Mouse (Mus musculus) forebrain, embryonic 16.5 days (tissue): ENCODE results near the gene Zfand4. TPM values are rescaled to one million over a fixed set of nuclear protein-coding genes. Genes with fewer than 3 reads are reported as not detected.
"Not testable (repeated sequence)": the region's sequence is repeated elsewhere in the genome, so short reads cannot be mapped to it uniquely, and the experiment has no call there.

ENCODE experiments used
- ATAC-seq: fragments of 200-750 bp; cut with Nextera tagmentation; 2 replicates; pipeline ENCODE4 v1.8.0; 2017; ENCODE audit warnings: mild to moderate bottlenecking, moderate library complexity
- H3K27ac ChIP-seq: fragments of 300-500 bp; sonication (generic); 2 replicates; pipeline ENCODE4 v1.5.1; 2014; ENCODE audit warnings: low read length, control low read depth
- H3K27me3 ChIP-seq: fragments of 300-500 bp; sonication (generic); replicated peaks from 2 replicates; pipeline ENCODE4 v1.6.1; 2014; ENCODE audit warnings: low read length; ENCODE audit not compliant: control insufficient read depth, insufficient read depth
- H3K36me3 ChIP-seq: fragments of 300-500 bp; sonication (generic); 2 replicates; pipeline ENCODE4 v1.6.1; 2014; ENCODE audit not compliant: control insufficient read depth, insufficient read depth
- H3K4me1 ChIP-seq: fragments of 300-500 bp; sonication (generic); replicated peaks from 2 replicates; pipeline ENCODE4 v1.6.1; 2014; ENCODE audit warnings: low read length; ENCODE audit not compliant: control insufficient read depth, insufficient read depth
- H3K4me2 ChIP-seq: fragments of 300-500 bp; sonication (generic); 2 replicates; pipeline ENCODE4 v1.6.1; 2014; ENCODE audit warnings: mild to moderate bottlenecking, low read length, control low read depth
- H3K4me3 ChIP-seq: fragments of 300-500 bp; sonication (generic); replicated peaks from 2 replicates; pipeline ENCODE4 v1.5.1; 2014; ENCODE audit warnings: mild to moderate bottlenecking, low read length, control low read depth
- H3K9ac ChIP-seq: fragments of 300-500 bp; sonication (generic); replicated peaks from 2 replicates; pipeline ENCODE4 v1.6.1; 2014; ENCODE audit warnings: low read depth, low read length, control low read depth
- H3K9me3 ChIP-seq: fragments of 300-500 bp; sonication (generic); 2 replicates; pipeline ENCODE4 v1.6.1; 2016; ENCODE audit warnings: low read length; ENCODE audit not compliant: control insufficient read depth
- WGBS: fragments of 180-500 bp; shearing (Covaris S2); extraction: QIAGEN DNeasy Blood & Tissue Kit; methylation state at CpG from one replicate; pipeline ENCODE4 v1.1.7; 2014; 5-methylcytosine and 5-hydroxymethylcytosine counted together
- polyA plus RNA-seq: library from polyadenylated mRNA; unstranded; fragments of >200 nt; fragmentation: Nextera tagmentation; extraction: Ambion mirVana; gene quantifications from 2 replicates; pipeline ENCODE4 v1.2.1, GENCODE M21; 2015

Zfand4 gene
- polyA plus RNA-seq, result 7.2 and 8.7 TPM in 2 replicates

- Histone ChIP-seq H3K9ac (peak within 1 kb of the TSS; percentile 62), H3K4me1 (peaks cover 9% of the 10 kb centered on the region), H3K27me3 (no peaks in the 10 kb centered on the region), H3K4me2 (peak within 1 kb of the TSS; percentile 51), H3K36me3 (0 out of 2 replicates have a peak, but pooled peaks cover 2% of the 10 kb centered on the region), H3K27ac (no peak within 1 kb of the TSS; the same call in 1 of the 2 replicates), H3K4me3 (peak within 1 kb of the TSS; percentile 57), H3K9me3 (no peaks in the 10 kb centered on the region)
- under 1% methylated on average over 50 of the region's 67 CpGs for WGBS
- peak; percentile 97 for ATAC-seq
These were observed at the start of gene Zfand4 for GRCm38 (mm10) chr6:116264018-116264651. Zfand4 (plus strand) TSS chr6:116264222.

- no peak for ATAC-seq
- H3K9me3 ChIP-seq, result no peaks in the 10 kb centered on the region
- peaks cover 27% of the 10 kb centered on the region for H3K36me3 ChIP-seq
- 75% methylated on average over 11 of the region's 11 CpGs for WGBS
- no peak overlapping the region for H3K27ac ChIP-seq
- H3K4me1 ChIP-seq, result no peaks in the 10 kb centered on the region
- H3K27me3 ChIP-seq, result no peaks in the 10 kb centered on the region
- no peak overlapping the region for H3K4me2 ChIP-seq
- no peak overlapping the region for H3K9ac ChIP-seq
- H3K4me3 ChIP-seq, result no peak overlapping the region
These were observed 36.3 kb upstream of the Zfand4 start for GRCm38 (mm10) chr6:116227767-116228166.

- Histone ChIP-seq H3K27ac (no peak overlapping the region), H3K36me3 (peaks cover 24% of the 10 kb centered on the region), H3K9ac (no peak overlapping the region), H3K27me3 (no peaks in the 10 kb centered on the region), H3K4me1 (no peaks in the 10 kb centered on the region), H3K4me2 (no peak overlapping the region), H3K9me3 (no peaks in the 10 kb centered on the region), H3K4me3 (no peak overlapping the region)
- 65% methylated on average over 12 of the region's 12 CpGs for WGBS
- ATAC-seq, result peak; percentile 47; the same call in 1 of the 2 replicates
These were observed 35.1 kb upstream of the Zfand4 start for GRCm38 (mm10) chr6:116228785-116229525.

- H3K4me1 ChIP-seq, H3K27me3 ChIP-seq, ATAC-seq, H3K9ac ChIP-seq, H3K4me3 ChIP-seq, H3K27ac ChIP-seq, H3K9me3 ChIP-seq, H3K4me2 ChIP-seq: not testable (repeated sequence)
- 96% methylated on average over 2 of the region's 2 CpGs for WGBS
- H3K36me3 ChIP-seq, result peaks cover 24% of the 10 kb centered on the region
These were observed 29.2 kb upstream of the Zfand4 start for GRCm38 (mm10) chr6:116234821-116235220.

GRCm38 (mm10) chr6:116235336-116235735, 28.7 kb upstream of the Zfand4 start:
- Histone ChIP-seq H3K36me3 (peaks cover 27% of the 10 kb centered on the region), H3K9ac (no peak overlapping the region), H3K4me3 (no peak overlapping the region), H3K9me3 (no peaks in the 10 kb centered on the region), H3K4me2 (no peak overlapping the region), H3K4me1 (no peaks in the 10 kb centered on the region), H3K27me3 (no peaks in the 10 kb centered on the region), H3K27ac (no peak overlapping the region)
- WGBS, result 96% methylated on average over 5 of the region's 5 CpGs
- no peak for ATAC-seq

- Histone ChIP-seq H3K4me1 (no peaks in the 10 kb centered on the region), H3K4me2 (no peak overlapping the region), H3K4me3 (no peak overlapping the region), H3K9me3 (no peaks in the 10 kb centered on the region), H3K9ac (no peak overlapping the region), H3K27me3 (no peaks in the 10 kb centered on the region), H3K36me3 (peaks cover 28% of the 10 kb centered on the region), H3K27ac (no peak overlapping the region)
- WGBS, result 86% methylated on average over 5 of the region's 5 CpGs
- ATAC-seq, result no peak
These were observed 25.9 kb upstream of the Zfand4 start for GRCm38 (mm10) chr6:116238083-116238482.

GRCm38 (mm10) chr6:116240371-116240770, 23.7 kb upstream of the Zfand4 start:
- whole genome bisulfite sequencing, result 78% methylated on average over 2 of the region's 2 CpGs
- H3K9me3 ChIP-seq, result no peaks in the 10 kb centered on the region
- H3K27me3 ChIP-seq, result no peaks in the 10 kb centered on the region
- ATAC-seq, result no peak
- H3K4me3 ChIP-seq, result no peak overlapping the region
- H3K36me3 ChIP-seq, result peaks cover 34% of the 10 kb centered on the region
- no peaks in the 10 kb centered on the region for H3K4me1 ChIP-seq
- H3K9ac ChIP-seq, result no peak overlapping the region
- no peak overlapping the region for H3K27ac ChIP-seq
- H3K4me2 ChIP-seq, result no peak overlapping the region

GRCm38 (mm10) chr6:116259649-116260048, 4.4 kb upstream of the Zfand4 start:
- no peaks in the 10 kb centered on the region; the same call in 1 of the 2 replicates for H3K4me1 ChIP-seq
- WGBS, result 78% methylated on average over 4 of the region's 4 CpGs
- no peak overlapping the region for H3K9ac ChIP-seq
- peak; percentile 71 for ATAC-seq
- H3K27ac ChIP-seq, result no peak overlapping the region
- no peaks in the 10 kb centered on the region for H3K27me3 ChIP-seq
- H3K9me3 ChIP-seq, result no peaks in the 10 kb centered on the region
- H3K36me3 ChIP-seq, result peaks cover 2% of the 10 kb centered on the region; the same call in 1 of the 2 replicates
- H3K4me3 ChIP-seq, result no peak overlapping the region
- H3K4me2 ChIP-seq, result no peak overlapping the region

- no peak overlapping the region for H3K4me2 ChIP-seq
- no peak for ATAC-seq
- 95% methylated on average over 5 of the region's 5 CpGs for WGBS
- no peak overlapping the region for H3K4me3 ChIP-seq
- no peaks in the 10 kb centered on the region for H3K27me3 ChIP-seq
- no peaks in the 10 kb centered on the region for H3K9me3 ChIP-seq
- H3K27ac ChIP-seq, result no peak overlapping the region
- H3K36me3 ChIP-seq, result peaks cover 2% of the 10 kb centered on the region; the same call in 1 of the 2 replicates
- peaks cover 3% of the 10 kb centered on the region; the same call in 1 of the 2 replicates for H3K4me1 ChIP-seq
- H3K9ac ChIP-seq, result no peak overlapping the region
These were observed 3.5 kb upstream of the Zfand4 start for GRCm38 (mm10) chr6:116260481-116260880.
